Mouse (Mus musculus): Measurements from ENCODE around the gene Fyttd1.

DNA sequence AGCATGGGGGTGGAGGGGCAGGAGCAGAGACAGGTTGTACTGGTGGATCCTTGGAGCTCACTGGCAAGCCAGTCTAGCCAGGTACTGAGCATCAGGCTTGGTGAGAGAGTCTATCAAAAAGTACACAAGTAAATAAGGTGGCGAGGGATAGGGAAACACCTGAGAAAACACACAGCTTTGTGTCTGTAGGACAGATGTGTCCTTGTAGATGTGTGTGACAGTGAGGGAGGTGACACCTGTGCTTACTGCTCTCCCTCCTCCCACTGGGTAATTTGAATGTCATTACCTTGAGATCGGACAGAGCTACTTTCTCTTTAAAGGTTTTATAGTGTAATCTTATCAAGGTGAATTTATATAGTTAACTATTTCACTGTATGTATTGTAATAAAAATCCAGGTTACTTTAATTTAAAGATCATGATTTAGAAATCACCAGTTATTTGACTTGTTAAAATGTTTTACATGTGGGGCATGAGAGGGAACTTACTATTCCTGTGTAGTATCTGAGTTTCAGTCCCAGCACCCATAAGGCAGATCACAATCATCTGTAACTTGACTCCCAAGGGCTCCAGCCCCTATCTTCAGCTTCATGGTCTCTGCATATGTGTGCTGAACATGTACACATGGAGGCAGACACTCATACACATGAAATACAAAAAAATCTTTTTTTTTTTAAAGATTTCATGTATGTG, 24.2 kb downstream of the Fyttd1 start:
- TF ChIP-seq USF1 (IDR thresholded peaks at IDR 0.05; ENCODE audit: low read depth) (no peak), TCF12 (IDR thresholded peaks at IDR 0.05; ENCODE audit: insufficient read depth, poor library complexity, severe bottlenecking) (no peak), POLR2A (IDR thresholded peaks at IDR 0.05; ENCODE audit: insufficient read length, low read depth) (no peak)
